Mouse (Mus musculus) spleen, adult 18-20 months (tissue): ENCODE measurements around the gene Foxd2.

Experiments
- DNase-seq, 2 experiments: peaks; one replicate each; pipeline ENCODE4 v3.0.0; 2022; ENCODE audit warnings: mixed read lengths in 2 of 2

Foxd2 gene

GRCm38 (mm10) chr4:114909602-114910484, 1.2 kb upstream of the Foxd2 start:
- peak in 1 of 2 experiments; percentile 54 for DNase-seq

GRCm38 (mm10) chr4:114907951-114908828, 483 bp downstream of the Foxd2 start:
- peak; percentile 26 to 63 for DNase-seq

- no peak for DNase-seq
Observed at GRCm38 (mm10) chr4:114907056-114907917, 1.4 kb downstream of the Foxd2 start.

- no peak for DNase-seq
Observed at GRCm38 (mm10) chr4:114905969-114906680, 2.5 kb downstream of the Foxd2 start.

- DNase-seq = no peak
Observed at GRCm38 (mm10) chr4:114905501-114905900, 3.2 kb downstream of the Foxd2 start.

GRCm38 (mm10) chr4:114903422-114903782, 5.3 kb downstream of the Foxd2 start:
- no peak for DNase-seq

GRCm38 (mm10) chr4:114902641-114903421, 5.8 kb downstream of the Foxd2 start:
- no peak for DNase-seq

- DNase-seq = no peak
Observed at GRCm38 (mm10) chr4:114901643-114902351, 6.9 kb downstream of the Foxd2 start.

- no peak for DNase-seq
Observed at GRCm38 (mm10) chr4:114900866-114901642, 7.6 kb downstream of the Foxd2 start.

GRCm38 (mm10) chr4:114899885-114900284, 8.8 kb downstream of the Foxd2 start:
- no peak for DNase-seq

GRCm38 (mm10) chr4:114897853-114898252, 10.8 kb downstream of the Foxd2 start:
- peak in 1 of 2 experiments; percentile 38 for DNase-seq

- DNase-seq = no peak
Observed at GRCm38 (mm10) chr4:114882232-114882631, 26.4 kb downstream of the Foxd2 start.

- no peak for DNase-seq
Observed at GRCm38 (mm10) chr4:114876441-114876972, 32.2 kb downstream of the Foxd2 start.

GRCm38 (mm10) chr4:114869765-114870490, 38.7 kb downstream of the Foxd2 start:
- DNase-seq = no peak

- no peak for DNase-seq
Observed at GRCm38 (mm10) chr4:114863166-114863565, 45.5 kb downstream of the Foxd2 start.

GRCm38 (mm10) chr4:114858426-114858825, 50.2 kb downstream of the Foxd2 start:
- DNase-seq = no peak
